Mouse (Mus musculus) left cerebral cortex, adult 11 months (tissue): ENCODE data around the gene Iqcf6.

ENCODE experiments used
- DNase-seq: peaks from one replicate; pipeline ENCODE4 v3.0.0; 2022; ENCODE audit warnings: low spot score

Iqcf6 gene

DNA sequence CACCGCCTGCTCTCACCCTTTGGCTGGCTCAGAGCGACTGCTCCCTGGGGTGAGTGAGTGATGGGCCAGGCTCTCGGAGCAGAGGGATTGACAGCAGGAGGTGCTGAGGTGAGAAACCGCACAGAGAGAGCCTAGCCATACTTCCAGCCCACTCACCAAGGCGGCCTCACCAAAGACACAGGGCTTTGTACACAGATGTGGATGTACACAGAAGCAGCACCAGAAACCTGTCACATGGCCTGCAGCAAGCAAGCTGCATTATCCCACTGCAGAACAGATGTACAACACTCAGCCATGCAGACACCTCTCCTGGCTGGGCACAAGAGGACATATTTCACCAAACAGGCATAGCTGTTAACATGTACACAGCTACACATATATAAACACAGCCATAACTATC is 31.2 kb downstream of the Iqcf6 start:
- no peak for DNase-seq

GRCm38 (mm10) chr9:106659441-106659840 is 33.1 kb downstream of the Iqcf6 start:
- DNase-seq: no peak

DNA sequence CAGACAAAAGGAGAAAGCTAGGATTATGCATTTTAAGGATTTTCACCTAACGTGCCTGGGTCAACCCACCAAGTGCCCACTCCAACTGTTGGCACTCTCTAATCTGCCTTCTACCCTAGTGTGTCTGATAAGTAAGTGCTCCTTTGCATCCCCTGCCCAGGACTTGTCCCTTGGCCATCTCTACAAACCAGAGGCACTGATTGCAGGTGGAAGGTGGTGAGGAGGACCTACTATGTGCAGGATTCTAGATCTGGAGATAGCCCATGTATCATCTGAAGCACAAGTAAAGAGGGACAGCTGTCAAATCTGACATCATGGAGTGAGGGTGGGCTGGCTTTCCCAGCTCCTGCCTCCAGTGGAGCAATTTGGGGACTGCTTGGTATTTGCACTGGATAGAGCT is 33.6 kb downstream of the Iqcf6 start:
- no peak for DNase-seq

DNA sequence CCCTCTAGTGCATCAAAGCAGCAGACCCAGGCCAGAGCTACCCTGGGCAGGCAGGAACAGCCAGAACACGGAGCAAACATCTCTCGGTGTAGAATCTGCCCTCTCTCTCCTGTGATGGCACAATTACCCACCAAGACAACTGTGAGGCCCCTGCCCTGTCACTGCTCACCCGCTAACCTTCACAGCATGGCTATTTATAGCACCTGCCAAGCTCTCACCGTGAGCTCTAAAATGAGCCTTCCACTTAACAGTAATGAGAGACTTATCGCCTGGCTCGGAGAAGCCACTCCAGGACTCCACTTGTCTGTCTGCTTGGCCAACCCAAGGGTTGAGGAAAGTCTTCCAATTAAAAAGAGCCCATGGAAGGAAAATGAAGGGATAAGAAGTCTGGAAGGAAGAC is 36.8 kb downstream of the Iqcf6 start:
- DNase-seq: no peak

GRCm38 (mm10) chr9:106664433-106664832 is 38.1 kb downstream of the Iqcf6 start:
- peak; percentile 69 for DNase-seq

- DNase-seq: no peak
Measured at GRCm38 (mm10) chr9:106664856-106665255, 38.5 kb downstream of the Iqcf6 start.

GRCm38 (mm10) chr9:106673860-106674259 is 47.5 kb downstream of the Iqcf6 start:
- no peak for DNase-seq

DNA sequence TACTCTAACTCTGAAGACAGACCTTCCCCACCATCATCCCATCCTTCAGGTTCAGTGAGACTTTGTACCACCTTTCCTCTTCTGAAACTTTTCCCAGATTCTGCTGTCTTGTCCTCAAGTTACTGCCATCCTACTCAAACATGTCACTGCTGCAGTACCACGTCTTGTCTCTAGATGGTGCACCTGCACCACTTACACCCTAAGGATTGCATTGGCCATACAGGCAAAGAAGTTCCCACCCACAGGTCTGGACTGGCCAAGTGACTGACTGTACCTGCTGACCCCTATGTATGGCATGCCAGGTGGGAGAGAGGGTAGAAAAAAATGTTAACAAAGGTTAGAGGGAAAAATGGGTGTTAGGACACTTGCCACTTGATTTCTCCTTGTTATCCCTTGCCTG is 49.1 kb downstream of the Iqcf6 start:
- peak; percentile 80 for DNase-seq

DNA sequence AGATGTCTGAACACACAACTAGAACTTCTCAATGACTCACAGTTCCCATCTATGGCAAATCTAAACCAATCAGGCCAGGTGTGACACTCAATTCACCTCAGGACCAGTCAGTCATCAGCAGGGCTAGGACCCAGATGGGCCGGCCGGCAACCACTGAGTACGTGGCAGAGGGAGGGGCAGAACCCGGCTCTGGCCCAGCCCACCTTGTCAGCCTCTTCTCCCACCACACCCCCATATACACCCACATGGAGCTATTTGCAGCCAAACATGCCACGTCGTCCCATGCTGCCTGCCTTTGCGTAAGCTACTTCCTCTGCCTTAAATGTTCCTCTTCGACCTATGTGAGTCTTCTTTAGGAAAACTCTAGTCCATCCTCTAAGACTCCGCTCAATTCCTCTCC is 49.6 kb downstream of the Iqcf6 start:
- DNase-seq: no peak

DNA sequence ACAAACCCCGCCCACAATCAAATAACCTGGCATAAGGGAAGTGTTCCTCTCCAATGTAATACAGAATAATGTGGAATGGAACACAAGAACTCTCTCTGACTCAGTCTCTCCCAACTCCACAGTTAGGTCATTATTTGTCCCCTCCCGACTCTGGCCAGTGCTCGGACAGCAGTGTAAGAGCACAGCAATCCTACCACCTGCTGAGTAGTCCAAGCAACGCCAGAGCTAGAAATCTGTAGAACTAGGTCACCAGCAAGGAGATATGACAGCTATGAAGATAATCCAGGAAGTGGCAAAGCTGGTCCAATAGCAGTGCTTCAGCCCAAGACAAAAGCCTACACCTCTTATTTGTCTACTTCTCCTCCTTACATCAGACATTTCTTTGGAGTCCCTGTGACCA is 50.2 kb downstream of the Iqcf6 start:
- DNase-seq: no peak
